Mouse (Mus musculus): ENCODE data around the gene Cdh13. TPM values are rescaled to one million over a fixed set of nuclear protein-coding genes. Genes with fewer than 3 reads are reported as not detected.
"Not testable (repeated sequence)": the region's sequence is repeated elsewhere in the genome, so short reads cannot be mapped to it uniquely, and the experiment has no call there.

The Cdh13 gene
- polyA plus RNA-seq, 1 experiment from 2014 or later, result 67.7 TPM

DNA sequence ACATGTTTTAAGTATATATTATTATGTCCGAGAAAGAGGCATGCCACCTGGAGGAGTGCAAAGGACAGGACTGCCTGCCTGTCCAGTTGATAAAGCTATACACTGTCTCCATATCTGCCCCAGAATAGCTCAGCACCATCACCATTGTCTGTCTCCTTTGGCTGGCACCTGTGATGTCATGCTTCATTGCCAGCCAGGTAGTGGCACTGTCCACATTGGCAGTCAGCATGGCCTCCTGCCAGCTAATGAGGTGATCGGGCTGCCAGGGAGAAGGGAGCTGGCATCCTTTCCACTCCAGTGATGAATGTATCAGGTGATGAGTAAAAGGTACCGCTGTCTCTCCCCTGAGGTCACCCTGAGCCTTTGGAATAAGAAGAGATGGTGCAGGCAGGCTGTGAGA is 465.7 kb downstream of the Cdh13 start:
- Histone ChIP-seq H3K4me1 (ENCODE audit: control insufficient read depth, insufficient read depth, low read length) (no peaks in the 10 kb centered on the region), H3K27me3 (ENCODE audit: control insufficient read depth, insufficient read depth, low read length) (no peaks in the 10 kb centered on the region), H3K4me3 (ENCODE audit: low read length) (no peak overlapping the region), H3K9ac (ENCODE audit: low read length) (no peak overlapping the region), H3K9me3 (replicated peaks; ENCODE audit: control insufficient read depth, low read length) (no peaks in the 10 kb centered on the region), H3K27ac (ENCODE audit: low read length) (no peak overlapping the region), H3K4me2 (ENCODE audit: low read depth, low read length) (no peak overlapping the region), H3K36me3 (ENCODE audit: control insufficient read depth, insufficient read depth) (no peaks in the 10 kb centered on the region)
- WGBS, result 85% methylated on average over 3 of the region's 3 CpGs
- ATAC-seq (replicated peaks; ENCODE audit: extremely low read depth, insufficient read depth, low FRiP score), result no peak

GRCm38 (mm10) chr8:118749786-118750185 is 466.3 kb downstream of the Cdh13 start:
- no peak for ATAC-seq (replicated peaks; ENCODE audit: extremely low read depth, insufficient read depth, low FRiP score)
- Histone ChIP-seq H3K4me1 (ENCODE audit: control insufficient read depth, insufficient read depth, low read length) (no peaks in the 10 kb centered on the region), H3K27me3 (ENCODE audit: control insufficient read depth, insufficient read depth, low read length) (no peaks in the 10 kb centered on the region), H3K27ac (ENCODE audit: low read length) (no peak overlapping the region), H3K9ac (ENCODE audit: low read length) (no peak overlapping the region), H3K4me3 (ENCODE audit: low read length) (no peak overlapping the region), H3K36me3 (ENCODE audit: control insufficient read depth, insufficient read depth) (no peaks in the 10 kb centered on the region), H3K9me3 (replicated peaks; ENCODE audit: control insufficient read depth, low read length) (no peaks in the 10 kb centered on the region), H3K4me2 (ENCODE audit: low read depth, low read length) (no peak overlapping the region)
- WGBS, result 83% methylated on average over 11 of the region's 11 CpGs

DNA sequence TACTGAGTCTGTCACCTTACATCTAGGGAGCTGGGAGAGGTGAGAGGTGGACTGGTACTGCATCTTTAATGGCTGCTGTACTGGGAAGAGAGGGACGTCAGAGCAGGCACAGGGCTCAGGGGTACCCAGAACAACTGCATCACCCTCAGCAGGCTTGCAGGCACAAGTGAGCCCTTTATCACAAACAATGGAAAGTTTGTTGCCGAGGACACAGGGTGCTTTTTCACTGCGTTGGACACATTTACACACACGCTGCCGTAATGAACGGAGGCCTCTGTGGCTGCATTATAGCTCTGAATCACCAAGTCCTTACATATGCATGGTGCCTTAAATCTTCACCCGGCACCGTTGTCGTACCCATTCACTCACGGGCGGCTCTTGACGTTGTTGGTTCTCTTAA is 470.2 kb downstream of the Cdh13 start:
- 84% methylated on average over 12 of the region's 12 CpGs for WGBS

DNA sequence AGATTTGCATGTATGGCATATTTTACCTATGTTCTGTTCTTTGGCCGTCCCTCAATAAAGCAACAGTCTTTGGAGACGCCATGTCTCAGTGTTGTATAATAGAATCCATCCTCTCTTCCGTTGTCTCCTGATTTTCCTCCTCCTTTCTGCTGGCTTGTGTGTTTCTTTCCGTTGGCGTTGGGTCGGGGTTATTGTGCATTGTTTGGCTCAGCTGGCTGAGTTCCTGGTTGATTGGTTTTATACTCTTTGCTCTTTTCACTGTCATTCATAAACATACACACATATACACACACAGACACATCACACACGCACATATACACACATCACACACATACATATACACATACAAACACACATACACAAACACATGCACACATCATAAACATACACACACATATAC is 470.6 kb downstream of the Cdh13 start:
- H3K36me3 ChIP-seq (ENCODE audit: control insufficient read depth, insufficient read depth), result no peaks in the 10 kb centered on the region
- no peaks in the 10 kb centered on the region for H3K27me3 ChIP-seq (ENCODE audit: control insufficient read depth, insufficient read depth, low read length)
- H3K27ac ChIP-seq (ENCODE audit: low read length), result no peak overlapping the region
- no peak overlapping the region for H3K4me3 ChIP-seq (ENCODE audit: low read length)
- no peak overlapping the region for H3K4me2 ChIP-seq (ENCODE audit: low read depth, low read length)
- H3K4me1 ChIP-seq (ENCODE audit: control insufficient read depth, insufficient read depth, low read length), result no peaks in the 10 kb centered on the region
- H3K9ac ChIP-seq (ENCODE audit: low read length), result no peak overlapping the region
- no peaks in the 10 kb centered on the region for H3K9me3 ChIP-seq (replicated peaks; ENCODE audit: control insufficient read depth, low read length)
- WGBS, result 81% methylated on average over 7 of the region's 7 CpGs
- ATAC-seq (replicated peaks; ENCODE audit: extremely low read depth, insufficient read depth, low FRiP score), result no peak

More for the DNA sequence above, 470.2 kb downstream of the Cdh13 start:
- Histone ChIP-seq H3K4me3 (ENCODE audit: low read length) (no peak overlapping the region), H3K9me3 (replicated peaks; ENCODE audit: control insufficient read depth, low read length) (no peaks in the 10 kb centered on the region), H3K4me1 (ENCODE audit: control insufficient read depth, insufficient read depth, low read length) (no peaks in the 10 kb centered on the region), H3K9ac (ENCODE audit: low read length) (no peak overlapping the region), H3K4me2 (ENCODE audit: low read depth, low read length) (no peak overlapping the region), H3K27ac (ENCODE audit: low read length) (no peak overlapping the region), H3K27me3 (ENCODE audit: control insufficient read depth, insufficient read depth, low read length) (no peaks in the 10 kb centered on the region), H3K36me3 (ENCODE audit: control insufficient read depth, insufficient read depth) (no peaks in the 10 kb centered on the region)
- ATAC-seq (replicated peaks; ENCODE audit: extremely low read depth, insufficient read depth, low FRiP score), result no peak

DNA sequence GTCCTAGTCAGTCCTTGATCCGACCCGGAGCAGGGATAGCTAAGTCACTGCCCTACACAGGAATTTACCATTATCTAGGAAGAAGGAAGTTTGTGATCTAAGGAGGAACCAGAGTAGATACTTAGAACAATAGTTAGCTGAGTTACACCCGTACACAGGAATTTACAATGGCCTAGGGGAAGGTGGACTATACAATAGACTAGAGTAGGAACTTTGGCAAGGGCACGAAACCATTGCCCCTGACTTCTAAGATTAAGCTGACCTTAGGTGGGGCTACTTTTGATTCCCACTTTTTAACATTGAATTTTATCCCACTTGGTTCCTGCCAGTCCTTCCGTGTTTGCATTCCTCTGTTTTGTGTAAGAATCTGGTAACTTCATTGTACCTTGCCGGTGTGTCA is 494.0 kb downstream of the Cdh13 start:
- H3K36me3 ChIP-seq (ENCODE audit: control insufficient read depth, insufficient read depth); ATAC-seq (replicated peaks; ENCODE audit: extremely low read depth, insufficient read depth, low FRiP score); H3K4me1 ChIP-seq (ENCODE audit: control insufficient read depth, insufficient read depth, low read length); H3K9me3 ChIP-seq (replicated peaks; ENCODE audit: control insufficient read depth, low read length); H3K9ac ChIP-seq (ENCODE audit: low read length); H3K27ac ChIP-seq (ENCODE audit: low read length); H3K4me3 ChIP-seq (ENCODE audit: low read length); H3K27me3 ChIP-seq (ENCODE audit: control insufficient read depth, insufficient read depth, low read length); H3K4me2 ChIP-seq (ENCODE audit: low read depth, low read length): not testable (repeated sequence)
- 84% methylated on average over 6 of the region's 6 CpGs for WGBS

GRCm38 (mm10) chr8:118778374-118778773 is 494.8 kb downstream of the Cdh13 start:
- no peak for ATAC-seq (replicated peaks; ENCODE audit: extremely low read depth, insufficient read depth, low FRiP score)
- no peak overlapping the region for H3K4me2 ChIP-seq (ENCODE audit: low read depth, low read length)
- H3K9ac ChIP-seq (ENCODE audit: low read length), result no peak overlapping the region
- H3K9me3 ChIP-seq (replicated peaks; ENCODE audit: control insufficient read depth, low read length), result peaks cover 5% of the 10 kb centered on the region
- 55% methylated on average over 1 of the region's 1 CpGs for WGBS
- H3K4me3 ChIP-seq (ENCODE audit: low read length), result no peak overlapping the region
- no peaks in the 10 kb centered on the region for H3K27me3 ChIP-seq (ENCODE audit: control insufficient read depth, insufficient read depth, low read length)
- no peak overlapping the region for H3K27ac ChIP-seq (ENCODE audit: low read length)
- H3K4me1 ChIP-seq (ENCODE audit: control insufficient read depth, insufficient read depth, low read length), result no peaks in the 10 kb centered on the region
- H3K36me3 ChIP-seq (ENCODE audit: control insufficient read depth, insufficient read depth), result no peaks in the 10 kb centered on the region

- no peak for ATAC-seq (replicated peaks; ENCODE audit: extremely low read depth, insufficient read depth, low FRiP score)
- no peak overlapping the region for H3K4me3 ChIP-seq (ENCODE audit: low read length)
- no peak overlapping the region for H3K27ac ChIP-seq (ENCODE audit: low read length)
- no peaks in the 10 kb centered on the region for H3K4me1 ChIP-seq (ENCODE audit: control insufficient read depth, insufficient read depth, low read length)
- no peaks in the 10 kb centered on the region for H3K9me3 ChIP-seq (replicated peaks; ENCODE audit: control insufficient read depth, low read length)
- no peaks in the 10 kb centered on the region for H3K36me3 ChIP-seq (ENCODE audit: control insufficient read depth, insufficient read depth)
- no peaks in the 10 kb centered on the region for H3K27me3 ChIP-seq (ENCODE audit: control insufficient read depth, insufficient read depth, low read length)
- H3K4me2 ChIP-seq (ENCODE audit: low read depth, low read length), result no peak overlapping the region
- H3K9ac ChIP-seq (ENCODE audit: low read length), result no peak overlapping the region
- 88% methylated on average over 13 of the region's 13 CpGs for WGBS
These were observed 502.1 kb downstream of the Cdh13 start for GRCm38 (mm10) chr8:118785646-118786045.

- Histone ChIP-seq H3K9ac (ENCODE audit: low read length) (no peak overlapping the region), H3K4me1 (ENCODE audit: control insufficient read depth, insufficient read depth, low read length) (no peaks in the 10 kb centered on the region), H3K4me2 (ENCODE audit: low read depth, low read length) (no peak overlapping the region), H3K27me3 (ENCODE audit: control insufficient read depth, insufficient read depth, low read length) (no peaks in the 10 kb centered on the region), H3K27ac (ENCODE audit: low read length) (no peak overlapping the region), H3K4me3 (ENCODE audit: low read length) (no peak overlapping the region), H3K9me3 (replicated peaks; ENCODE audit: control insufficient read depth, low read length) (no peaks in the 10 kb centered on the region), H3K36me3 (ENCODE audit: control insufficient read depth, insufficient read depth) (no peaks in the 10 kb centered on the region)
- 88% methylated on average over 7 of the region's 7 CpGs for WGBS
- ATAC-seq (replicated peaks; ENCODE audit: extremely low read depth, insufficient read depth, low FRiP score), result no peak
These were observed 506.1 kb downstream of the Cdh13 start for GRCm38 (mm10) chr8:118789649-118790048.

DNA sequence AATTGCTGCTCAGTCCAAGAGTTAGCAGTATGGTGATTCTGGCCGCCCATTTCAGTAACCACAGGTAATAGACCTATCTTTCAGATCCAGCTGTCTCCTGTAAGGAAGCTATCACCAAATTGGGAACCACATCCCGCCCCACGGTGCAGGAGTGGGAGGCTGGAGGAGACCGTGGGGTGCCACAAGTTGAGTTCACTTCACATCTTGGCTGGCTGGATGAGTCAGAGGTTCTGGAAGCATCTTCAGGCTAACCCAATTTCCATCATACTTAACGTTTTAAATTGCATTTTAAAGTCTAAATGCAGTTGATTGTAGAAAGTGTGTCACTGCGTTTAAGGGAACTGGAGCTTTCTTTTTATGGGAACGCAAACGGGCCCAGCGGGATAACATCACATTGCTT is 511.4 kb downstream of the Cdh13 start:
- Histone ChIP-seq H3K27ac (ENCODE audit: low read length) (no peak overlapping the region), H3K36me3 (ENCODE audit: control insufficient read depth, insufficient read depth) (no peaks in the 10 kb centered on the region), H3K4me2 (ENCODE audit: low read depth, low read length) (no peak overlapping the region), H3K4me1 (ENCODE audit: control insufficient read depth, insufficient read depth, low read length) (no peaks in the 10 kb centered on the region), H3K27me3 (ENCODE audit: control insufficient read depth, insufficient read depth, low read length) (no peaks in the 10 kb centered on the region), H3K4me3 (ENCODE audit: low read length) (no peak overlapping the region), H3K9ac (ENCODE audit: low read length) (no peak overlapping the region), H3K9me3 (replicated peaks; ENCODE audit: control insufficient read depth, low read length) (no peaks in the 10 kb centered on the region)
- WGBS, result 84% methylated on average over 9 of the region's 9 CpGs
- no peak for ATAC-seq (replicated peaks; ENCODE audit: extremely low read depth, insufficient read depth, low FRiP score)

DNA sequence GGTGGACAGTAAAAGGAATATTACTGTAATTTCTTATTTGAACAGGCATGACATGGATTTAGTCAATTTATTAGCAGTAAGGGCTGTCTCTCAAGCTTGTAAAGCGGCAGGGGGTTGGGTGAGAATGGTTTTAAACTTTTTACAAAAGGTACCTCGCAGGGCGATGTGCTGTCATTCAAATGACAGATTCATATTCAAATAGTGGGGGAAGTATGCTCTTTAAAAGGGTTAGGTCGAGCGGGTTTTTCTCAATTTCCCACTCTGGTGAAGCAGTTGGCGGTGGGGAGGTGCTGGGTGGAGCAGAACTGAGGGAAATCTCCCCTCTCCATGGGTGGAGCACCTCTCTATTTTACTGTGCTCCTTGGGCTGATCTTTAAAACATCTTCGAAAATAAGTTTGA is 513.0 kb downstream of the Cdh13 start:
- peaks cover 14% of the 10 kb centered on the region for H3K9me3 ChIP-seq (replicated peaks; ENCODE audit: control insufficient read depth, low read length)
- no peaks in the 10 kb centered on the region for H3K27me3 ChIP-seq (ENCODE audit: control insufficient read depth, insufficient read depth, low read length)
- H3K4me2 ChIP-seq (ENCODE audit: low read depth, low read length), result no peak overlapping the region
- ATAC-seq (replicated peaks; ENCODE audit: extremely low read depth, insufficient read depth, low FRiP score), result no peak
- H3K4me1 ChIP-seq (ENCODE audit: control insufficient read depth, insufficient read depth, low read length), result no peaks in the 10 kb centered on the region
- no peak overlapping the region for H3K27ac ChIP-seq (ENCODE audit: low read length)
- no peak overlapping the region for H3K9ac ChIP-seq (ENCODE audit: low read length)
- no peaks in the 10 kb centered on the region for H3K36me3 ChIP-seq (ENCODE audit: control insufficient read depth, insufficient read depth)
- WGBS, result 63% methylated on average over 7 of the region's 7 CpGs
- no peak overlapping the region for H3K4me3 ChIP-seq (ENCODE audit: low read length)
